Comparison of ENCODE assay signal across 13 mouse cellular contexts in genomic region chr2:134486055-134486834, GRCm38 (mm10).
DNase-seq lines count a peak whose midpoint lies in the region; ATAC-seq lines count a peak whose summit lies in the region.
"Had no signal": no experiment of that assay in that cellular context is flagged by ENCODE, and none has a peak within 500 bp of the region (broad histone marks: within the 10 kb centered on the region; RNA-seq: fewer than 3 reads in every experiment).

No protein-coding gene starts in this region.

- DNase-seq in kidney, postnatal 10 days = peak; percentile 23
- DNase-seq in kidney, adult 8-10 months = no peak
- peak; percentile 61 for DNase-seq in embryo, embryonic 11 days
- DNase-seq in forelimb bud, embryonic 11.5 days (ENCODE audit: low read depth, low spot score) = peak; percentile 25
- DNase-seq in midbrain, embryonic 10.5 days (ENCODE audit: low spot score) = peak; percentile 30
- DNase-seq in urinary bladder, postnatal 25 days (ENCODE audit: low spot score) = no peak
- DNase-seq in frontal cortex, postnatal 14 days (ENCODE audit: low spot score in 2 of 2) = no peak
- DNase-seq: cerebellum, postnatal 25 days; heart, adult 2 months; heart, postnatal 4 days; layer of hippocampus, adult 9-11 months had no signal

- no peak overlapping the region for H3K4me3 ChIP-seq in midbrain, embryonic 10.5 days
- H3K4me3 ChIP-seq: heart, adult 2 months; megakaryocyte, embryonic 14.5 days had no signal

- WGBS in midbrain, embryonic 10.5 days = 44% methylated on average over 11 of the region's 11 CpGs

- no peaks in the 10 kb centered on the region for H3K9me3 ChIP-seq in midbrain, embryonic 10.5 days (replicated peaks)
- H3K9me3 ChIP-seq: megakaryocyte, embryonic 14.5 days had no signal

- no peak for ATAC-seq in megakaryocyte progenitor cell, adult 5-6 weeks (replicated peaks; ENCODE audit: poor library complexity)

- H3K27ac ChIP-seq in midbrain, embryonic 10.5 days (replicated peaks) = no peak overlapping the region
- H3K27ac ChIP-seq: heart, adult 2 months had no signal

- H3K4me1 ChIP-seq in midbrain, embryonic 10.5 days = peaks cover 22% of the 10 kb centered on the region

- H3K36me3 ChIP-seq in midbrain, embryonic 10.5 days = no peaks in the 10 kb centered on the region

- 0 out of 2 replicates have a peak, but pooled peaks cover 3% of the 10 kb centered on the region for H3K27me3 ChIP-seq in midbrain, embryonic 10.5 days (ENCODE audit: low read depth, poor library complexity, severe bottlenecking)
- H3K27me3 ChIP-seq: megakaryocyte, embryonic 14.5 days had no signal

Comparison
In these comparisons a context has a peak if more than half of its experiments do, and no peak if none do; other contexts are left out.
1. DNase-seq: peak in kidney, postnatal 10 days (single experiment), embryo, embryonic 11 days (single experiment), forelimb bud, embryonic 11.5 days (single experiment) and midbrain, embryonic 10.5 days (single experiment); none in kidney, adult 8-10 months (0 of 2), urinary bladder, postnatal 25 days (single experiment) and frontal cortex, postnatal 14 days (0 of 2).